Mouse (Mus musculus): ENCODE measurements around the gene Fam184a.

Fam184a gene

DNA sequence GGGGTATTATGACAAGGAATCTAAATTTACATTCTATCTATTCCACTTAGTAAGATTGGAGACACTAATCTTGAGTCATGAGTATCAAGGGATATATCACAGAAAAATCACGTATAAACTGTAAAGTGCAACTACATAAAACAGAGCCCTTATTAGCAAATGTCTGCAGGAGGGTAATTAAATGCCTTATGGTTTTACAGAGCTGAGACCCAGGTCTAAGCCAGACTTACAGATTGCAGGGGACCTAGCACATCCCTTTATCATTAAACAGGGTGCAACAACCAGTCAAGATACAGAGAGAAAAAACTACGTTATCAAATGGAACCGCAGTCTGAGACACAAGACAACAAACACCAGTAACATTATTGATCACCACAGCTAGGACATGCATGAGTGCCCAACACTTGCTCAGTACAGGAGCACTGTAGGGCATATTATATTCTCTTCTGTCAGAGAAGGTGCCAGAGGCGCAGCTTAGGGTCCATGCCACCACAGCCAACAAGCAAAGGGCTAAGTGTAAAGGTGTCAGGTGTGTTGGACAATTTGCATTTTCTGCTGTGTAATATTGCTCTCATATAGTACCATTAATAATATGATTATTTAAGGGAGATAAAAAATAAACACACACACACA is 61.9 kb downstream of the Fam184a start:
- no peak for DNase-seq

DNA sequence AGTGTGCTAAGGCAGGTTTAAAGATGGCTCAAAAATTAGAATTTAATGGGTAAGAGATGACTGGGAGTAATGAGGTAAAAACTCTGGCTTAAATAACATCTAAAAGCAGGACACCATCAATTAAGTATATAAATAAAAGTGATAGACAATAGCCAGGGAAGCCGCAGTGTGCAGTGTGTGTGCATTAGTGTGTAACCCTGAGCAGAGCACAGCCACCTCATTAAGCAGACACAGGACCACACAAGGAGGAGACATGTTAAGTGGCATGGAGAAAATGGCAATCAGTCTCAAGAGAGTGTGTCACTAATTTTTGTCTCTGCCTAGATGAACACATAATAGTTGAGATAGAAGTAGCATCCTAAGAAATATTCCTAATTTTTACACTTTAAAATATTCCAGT is 62.4 kb downstream of the Fam184a start:
- no peak for DNase-seq

DNA sequence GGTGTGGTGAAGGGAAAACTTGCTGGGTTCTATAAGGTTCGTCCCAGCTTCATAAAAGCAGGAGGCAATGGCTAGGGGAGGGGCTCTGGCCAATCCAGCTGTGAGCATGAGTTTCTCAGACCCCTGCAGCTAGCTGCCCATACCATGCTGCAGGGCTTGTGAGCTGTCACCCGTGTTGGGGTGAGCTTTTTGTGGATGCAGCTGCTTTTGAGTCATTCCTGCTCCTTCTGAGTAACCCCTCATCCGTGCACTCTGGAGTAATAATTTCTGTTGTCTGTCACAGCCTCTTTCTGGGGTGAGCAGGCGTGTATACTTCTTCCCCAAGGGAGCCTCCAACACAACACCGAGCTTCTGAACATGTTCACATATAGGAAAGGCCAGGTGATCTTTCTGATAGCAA is 63.0 kb downstream of the Fam184a start:
- no peak for DNase-seq

DNA sequence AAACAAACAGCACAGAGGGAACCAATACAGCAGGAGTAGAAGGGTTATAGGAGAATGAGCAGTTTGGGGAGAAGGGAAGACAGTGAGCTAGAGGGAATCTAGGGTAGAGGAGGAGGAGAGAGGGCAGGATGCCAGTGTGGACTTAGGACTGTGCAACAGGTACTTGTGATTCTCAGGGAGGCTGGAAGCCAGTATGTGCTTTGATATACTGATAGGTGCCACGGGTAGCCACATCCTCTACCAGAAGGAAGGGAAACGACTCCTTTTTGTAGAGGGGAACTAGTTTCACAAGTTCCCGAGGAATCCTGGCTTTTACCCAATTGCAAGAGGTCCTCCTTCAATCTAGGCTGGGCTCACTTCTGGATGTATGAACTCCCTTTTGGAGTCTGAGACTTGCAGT is 65.1 kb downstream of the Fam184a start:
- peak; percentile 14 for DNase-seq

DNA sequence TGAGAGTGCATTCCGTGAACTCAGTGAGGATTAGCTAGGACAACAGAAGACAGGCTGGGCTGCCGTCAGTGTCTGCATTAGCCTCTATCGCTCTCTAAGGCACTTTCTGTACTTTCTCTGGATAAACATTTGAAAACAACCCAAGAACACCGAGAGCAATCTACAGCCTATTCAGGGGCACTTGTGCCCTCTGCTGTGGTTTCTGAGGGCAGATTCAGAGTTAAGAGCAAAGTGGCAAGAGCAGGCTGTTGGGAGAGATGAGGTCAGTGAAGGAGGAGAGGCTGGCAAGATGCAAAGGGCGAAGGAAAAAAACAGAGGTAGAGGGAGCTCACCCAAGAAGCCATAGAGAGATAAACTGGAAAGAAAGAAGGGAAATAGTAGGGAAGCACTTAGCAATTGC is 67.7 kb downstream of the Fam184a start:
- no peak for DNase-seq

DNA sequence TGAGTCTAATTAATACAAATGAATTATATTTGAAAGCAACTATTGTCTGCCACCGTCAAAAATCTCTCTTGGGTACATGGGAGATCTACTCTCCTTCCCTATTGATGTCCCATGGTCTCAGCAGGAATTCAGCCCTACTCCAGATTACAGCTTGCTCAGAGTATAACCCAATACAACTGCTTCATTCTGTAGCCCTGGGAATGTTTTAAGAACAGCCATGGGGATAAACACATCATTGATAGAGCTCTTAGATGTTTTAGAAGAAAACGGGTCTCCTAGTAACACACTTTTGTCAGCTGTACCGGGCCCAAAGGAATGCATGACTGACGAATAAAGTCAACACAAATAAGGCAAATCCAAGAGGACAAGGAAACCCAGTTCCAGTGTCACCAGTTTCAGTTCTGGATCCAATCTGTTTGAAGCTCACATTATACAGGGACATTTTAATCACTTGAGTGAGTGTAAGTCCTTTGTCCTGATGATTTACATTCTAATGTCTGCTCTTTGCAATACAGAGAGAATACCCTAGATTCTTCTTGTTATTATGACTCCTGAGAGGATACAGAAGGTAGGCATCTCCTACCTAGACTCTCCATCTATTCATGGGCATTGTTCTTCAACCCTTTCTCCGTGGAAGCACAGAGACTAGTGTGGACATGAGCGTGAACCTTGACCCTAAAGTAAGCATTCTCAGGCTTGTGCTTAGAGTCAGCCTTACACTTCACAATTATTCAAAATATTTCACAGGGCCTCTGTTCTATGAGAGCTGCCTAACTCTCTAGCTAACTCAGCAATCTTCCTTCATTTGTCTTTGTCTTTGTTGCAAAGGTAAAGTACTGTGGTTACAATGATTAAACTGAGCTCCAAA is 71.0 kb downstream of the Fam184a start:
- no peak for DNase-seq

DNA sequence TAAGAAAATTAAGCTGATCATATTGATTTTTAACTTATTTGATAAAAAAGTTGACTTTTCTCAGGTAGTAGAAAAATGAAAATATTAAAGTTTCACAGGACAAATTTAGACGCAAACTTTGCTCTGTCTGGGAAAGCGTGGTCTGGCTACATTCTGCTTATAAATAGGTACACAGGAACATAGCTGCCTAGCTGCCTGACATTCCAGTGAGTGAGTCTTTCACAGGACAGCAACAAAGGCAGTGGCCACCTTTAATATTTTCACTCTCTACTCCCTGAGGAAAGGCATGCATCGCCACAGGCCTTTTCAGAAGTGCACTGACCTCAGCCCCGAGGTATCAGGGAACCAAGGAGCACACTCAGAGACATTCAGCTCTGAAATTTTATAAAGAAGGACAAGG is 89.1 kb downstream of the Fam184a start:
- no peak for DNase-seq

DNA sequence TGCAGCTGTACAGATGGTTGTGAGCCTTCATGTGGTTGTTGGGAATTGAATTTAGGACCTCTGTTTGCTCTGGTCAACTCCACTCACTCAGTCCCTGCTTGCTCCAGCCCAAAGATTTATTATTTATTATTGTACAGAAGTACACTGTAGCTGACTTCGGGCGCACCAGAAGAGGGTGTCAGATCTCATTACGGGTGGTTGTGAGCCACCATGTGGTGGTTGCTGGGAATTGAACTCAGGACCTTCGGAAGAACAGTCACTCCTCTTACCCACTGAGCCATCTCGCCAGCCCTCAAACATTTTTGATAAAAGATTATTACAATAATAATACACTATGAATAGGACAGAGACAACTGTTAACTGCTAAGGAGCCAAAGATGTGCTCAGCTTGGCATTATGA is 96.7 kb downstream of the Fam184a start:
- peak; percentile 10 for DNase-seq

DNA sequence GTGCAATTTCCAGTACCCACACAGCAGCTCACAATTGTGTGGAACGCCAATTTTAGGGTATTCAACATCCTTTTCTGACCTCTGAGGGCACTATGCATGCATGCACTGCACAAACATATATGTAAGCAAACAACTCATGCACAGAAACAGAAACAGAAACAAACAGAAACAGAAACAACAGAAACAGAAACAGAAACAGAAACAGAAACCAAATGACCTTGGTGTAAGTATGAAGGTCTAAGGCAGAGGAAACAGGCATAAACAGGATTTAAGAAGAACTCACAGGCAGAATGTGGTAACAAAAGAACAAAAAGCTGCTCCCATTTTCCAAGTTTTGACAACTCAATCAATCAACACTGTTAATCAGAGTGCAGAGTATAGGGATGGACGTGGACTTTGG is 100.2 kb downstream of the Fam184a start:
- DNase-seq: no peak

DNA sequence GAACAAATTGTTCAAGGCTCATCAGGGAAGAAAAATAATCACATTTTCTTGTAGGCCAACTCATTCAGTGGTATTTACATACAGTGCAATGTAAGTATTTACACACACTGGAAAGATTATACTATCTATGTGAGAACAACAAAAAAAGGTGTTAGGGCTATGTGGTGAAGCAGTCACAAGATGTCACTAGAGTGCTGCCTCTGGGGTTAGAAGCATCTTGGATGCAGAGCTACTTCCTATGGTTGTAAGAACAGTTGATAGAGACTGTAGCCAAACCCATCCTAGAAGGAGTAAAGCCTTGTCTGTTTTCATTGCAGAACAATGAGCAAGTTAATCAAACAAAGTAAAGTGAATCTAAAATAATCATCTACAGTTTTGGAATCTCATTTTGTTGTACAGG is 109.4 kb downstream of the Fam184a start:
- DNase-seq: peak; percentile 44

DNA sequence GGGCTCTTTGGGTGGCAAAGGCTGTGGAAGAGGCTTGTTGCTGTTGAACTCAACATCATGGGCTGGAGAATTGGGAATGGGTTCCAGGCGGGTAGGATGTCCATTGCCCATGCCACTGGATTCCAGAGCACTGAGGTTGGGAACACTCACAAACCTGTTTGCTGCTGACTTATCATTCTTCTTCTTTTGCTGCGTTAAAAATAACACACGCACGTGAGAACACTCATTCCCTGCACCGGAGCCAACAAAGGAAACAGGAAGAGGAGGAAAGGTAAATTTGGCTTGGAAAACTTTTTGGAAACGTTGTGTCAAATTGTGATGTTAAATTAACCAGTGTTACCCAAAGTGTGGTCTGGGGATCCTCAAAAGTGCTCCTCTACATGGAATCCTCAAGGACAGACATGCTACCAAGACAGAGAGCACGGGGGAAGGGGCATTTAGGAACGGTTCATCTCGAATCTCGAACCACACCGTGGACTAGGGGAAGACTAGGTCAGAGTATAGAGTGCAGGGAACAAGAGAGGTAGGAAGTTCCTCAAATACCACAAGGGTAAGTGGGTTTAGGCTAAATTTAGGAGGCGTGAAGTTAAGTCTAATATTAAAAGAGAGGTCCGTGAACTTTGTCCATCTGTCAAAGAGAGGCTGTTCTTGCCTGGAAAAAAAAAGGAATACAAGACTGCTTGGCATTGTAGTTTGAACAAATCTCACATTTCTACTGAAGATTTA is 115.5 kb downstream of the Fam184a start:
- peak; percentile 78 for DNase-seq

DNA sequence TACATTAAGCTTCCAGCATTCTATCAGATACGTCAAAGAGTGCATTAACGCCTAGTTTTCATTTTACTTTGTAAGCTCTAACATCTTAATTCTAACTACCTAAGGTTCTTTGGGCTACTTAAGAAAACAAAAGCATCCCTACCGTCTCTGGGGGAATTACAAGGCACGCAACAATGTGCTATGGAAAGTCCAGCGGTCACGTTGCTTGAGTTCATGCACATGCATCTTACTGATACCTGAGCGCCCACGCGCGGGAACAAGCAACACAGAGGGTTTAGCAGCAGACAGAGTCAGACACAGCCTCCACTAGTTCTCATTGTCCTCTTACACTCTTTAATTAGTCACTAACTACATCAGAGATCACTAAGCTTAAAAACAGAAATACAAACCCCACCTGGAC is 116.8 kb downstream of the Fam184a start:
- no peak for DNase-seq

DNA sequence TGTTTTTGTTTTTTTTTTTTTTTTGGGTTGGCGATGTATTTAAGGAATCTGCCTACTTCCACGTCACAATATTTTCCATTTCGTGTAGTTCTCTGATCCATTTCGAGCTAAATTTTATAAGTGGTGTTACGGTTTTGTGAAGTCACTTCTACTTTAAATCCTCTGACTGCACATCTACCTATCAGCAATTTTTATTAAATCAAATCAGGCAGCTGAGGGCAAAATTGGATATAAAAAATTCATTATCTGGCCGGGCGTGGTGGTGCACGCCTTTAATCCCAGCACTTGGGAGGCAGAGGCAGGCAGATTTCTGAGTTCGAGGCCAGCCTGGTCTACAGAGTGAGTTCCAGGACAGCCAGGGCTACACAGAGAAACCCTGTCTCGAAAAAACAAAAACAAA is 120.6 kb downstream of the Fam184a start, which contains the start of gene Mcm9:
Gene Mcm9, minus strand, starts transcription at position 101 of the 400 bp plus-strand sequence.
- DNase-seq: peak; percentile 23

DNA sequence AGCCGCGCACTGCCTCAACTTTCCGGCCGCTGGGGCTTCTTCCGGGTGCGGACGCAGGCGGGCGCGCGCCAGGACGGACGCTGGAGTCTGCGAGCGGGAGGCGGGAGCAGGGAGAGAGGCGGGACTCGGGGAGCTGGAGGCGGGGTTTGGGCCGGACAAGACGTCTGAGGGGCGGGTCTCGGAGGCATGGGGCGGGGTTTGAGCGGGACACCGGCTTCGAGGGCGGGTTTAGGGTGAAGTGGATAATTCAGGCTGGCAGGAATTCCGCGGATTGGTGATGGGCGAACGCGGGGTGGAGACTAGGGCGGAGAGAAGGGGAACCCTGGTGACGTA is 121.0 kb downstream of the Fam184a start:
- DNase-seq: peak; percentile 98

DNA sequence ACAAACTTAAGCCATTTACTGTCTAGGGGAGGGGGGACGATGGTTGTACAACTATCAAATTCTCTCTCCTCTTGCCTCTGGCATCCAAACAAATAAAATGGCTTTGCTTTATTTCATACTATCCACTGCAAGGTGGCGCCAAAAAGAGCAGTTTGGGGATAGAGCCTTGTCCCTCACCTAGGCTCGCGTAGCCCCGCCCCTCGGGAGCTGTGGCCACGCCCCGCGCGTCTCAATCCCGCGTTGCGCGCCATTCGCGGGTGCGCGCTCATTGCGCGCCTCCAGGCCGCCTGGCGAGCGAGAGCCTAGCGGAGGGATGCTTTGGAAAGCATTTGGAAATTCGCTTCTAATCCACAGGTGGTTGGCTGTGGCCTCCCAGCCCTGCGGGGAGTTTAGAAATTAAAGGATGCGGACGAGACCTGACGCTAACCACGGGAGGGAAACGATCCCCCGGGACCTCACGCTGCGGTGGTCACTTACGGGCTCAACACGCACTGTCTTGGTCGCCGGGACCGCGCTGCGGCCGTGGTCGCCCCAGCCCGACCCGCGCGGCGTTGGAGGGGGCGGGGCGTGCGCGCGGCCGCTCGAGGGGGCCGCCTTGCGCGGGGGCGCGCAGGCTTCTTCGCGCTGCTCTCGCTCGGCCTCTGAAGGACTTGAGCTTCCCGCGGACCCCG is 121.5 kb downstream of the Fam184a start:
- peak; percentile 96 for DNase-seq

DNA sequence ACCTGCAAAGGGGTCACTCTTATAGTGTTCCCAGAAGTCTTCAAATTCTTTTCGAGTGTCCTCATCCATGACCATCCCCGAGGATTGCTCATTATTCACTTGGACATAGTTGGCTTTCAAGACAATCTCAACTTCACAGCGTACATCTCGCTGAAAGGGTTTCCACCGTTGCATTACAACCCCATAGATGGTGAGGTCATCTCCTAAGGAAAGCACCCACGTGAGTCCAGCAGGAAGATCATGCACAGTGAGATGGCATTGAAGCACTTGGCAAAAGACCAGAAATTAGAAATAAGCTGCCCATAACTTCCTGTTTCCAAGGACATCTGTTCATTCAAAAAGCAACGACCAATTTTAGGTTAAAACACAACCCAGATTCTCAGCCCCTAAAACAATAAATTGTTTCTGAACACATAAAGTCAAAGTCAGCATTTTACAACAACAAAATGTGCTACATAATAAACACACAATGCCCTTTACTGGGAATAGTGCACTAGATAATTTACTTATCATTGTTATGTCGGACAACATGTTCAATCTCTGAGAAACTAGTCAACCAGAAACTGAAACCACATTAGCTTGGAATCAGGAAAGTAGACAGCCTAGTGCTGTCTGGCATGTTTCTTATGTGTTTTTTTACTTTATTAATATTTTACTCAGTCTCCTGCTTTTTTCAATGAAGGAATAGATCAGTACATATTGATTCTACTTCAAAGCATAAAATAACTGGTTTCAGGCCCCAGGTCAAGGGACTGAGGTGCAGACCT is 134.9 kb downstream of the Fam184a start:
- no peak for DNase-seq

DNA sequence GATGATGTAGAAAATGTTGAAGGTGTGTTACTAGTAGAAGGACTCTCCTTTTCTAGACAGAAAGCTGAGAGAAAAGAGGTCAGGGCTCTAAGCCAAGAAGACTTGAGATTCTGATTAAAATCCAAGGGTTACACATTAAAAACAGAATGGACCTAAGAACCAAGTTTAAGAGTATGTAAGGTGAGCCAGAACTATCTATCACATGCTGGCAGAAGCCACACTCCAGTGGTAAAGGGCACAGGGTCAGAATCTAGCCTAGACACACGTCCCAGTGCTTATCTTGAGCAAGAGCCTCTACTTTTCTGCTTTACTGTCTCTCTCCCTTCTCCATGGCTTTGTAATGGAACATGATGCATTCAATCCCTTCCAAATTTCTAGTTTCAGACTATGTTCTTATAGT is 137.0 kb downstream of the Fam184a start:
- peak; percentile 85 for DNase-seq

DNA sequence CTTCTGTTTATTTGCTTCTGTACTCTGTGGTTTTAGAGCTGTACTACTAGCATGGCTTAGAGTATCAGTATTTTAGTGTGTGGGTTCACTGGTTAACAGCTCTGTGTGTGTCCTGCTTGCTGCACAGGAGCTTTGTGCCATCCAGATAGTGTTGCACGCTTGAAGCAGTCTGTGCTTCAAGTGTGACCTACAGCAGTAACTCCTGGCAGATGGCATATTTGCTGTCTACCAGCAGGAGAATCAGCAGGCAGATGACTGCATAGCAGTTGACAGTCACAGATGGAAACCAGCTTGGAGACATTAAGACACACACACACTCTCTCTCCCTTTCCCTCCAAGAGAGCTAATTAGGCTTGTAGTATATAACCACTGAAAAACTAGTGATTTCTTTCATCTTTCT is 138.8 kb downstream of the Fam184a start:
- DNase-seq: no peak

DNA sequence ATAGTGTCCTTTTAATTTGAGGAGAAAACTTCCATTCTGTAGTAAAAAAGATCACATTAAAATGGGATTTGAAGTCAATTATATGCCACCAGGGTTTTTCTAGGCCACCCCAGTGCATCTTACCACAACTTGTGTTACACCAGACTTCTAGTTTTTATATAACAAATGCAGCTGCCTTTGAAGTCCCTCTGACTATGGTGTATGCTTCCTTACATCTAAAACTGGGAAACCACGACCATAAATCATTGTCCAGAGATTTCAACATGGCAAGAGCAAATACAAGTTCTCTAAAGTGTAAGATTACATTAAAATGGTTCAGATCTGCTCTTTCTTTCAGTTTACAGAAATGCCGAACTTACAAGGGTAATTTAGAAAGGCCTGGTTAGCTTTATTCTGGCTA is 142.6 kb downstream of the Fam184a start:
- DNase-seq: no peak

DNA sequence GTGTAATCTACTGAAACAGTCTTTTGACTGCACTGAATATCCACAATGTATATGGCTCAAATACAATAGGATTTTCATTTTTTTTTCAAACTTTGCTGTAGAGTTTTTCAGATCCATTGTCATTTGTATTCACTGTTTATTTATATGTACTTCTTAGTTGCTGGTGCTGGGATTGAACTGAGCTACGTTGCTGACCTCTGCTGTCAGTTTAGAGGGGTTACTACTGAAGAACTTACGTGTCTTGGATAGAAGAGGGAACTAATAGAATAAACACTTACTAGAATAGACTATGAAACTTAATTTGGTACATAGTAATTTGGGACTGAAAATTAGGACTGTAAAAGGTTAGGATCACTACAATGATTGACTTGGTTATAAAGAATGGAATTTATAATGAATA is 145.6 kb downstream of the Fam184a start:
- DNase-seq: no peak

DNA sequence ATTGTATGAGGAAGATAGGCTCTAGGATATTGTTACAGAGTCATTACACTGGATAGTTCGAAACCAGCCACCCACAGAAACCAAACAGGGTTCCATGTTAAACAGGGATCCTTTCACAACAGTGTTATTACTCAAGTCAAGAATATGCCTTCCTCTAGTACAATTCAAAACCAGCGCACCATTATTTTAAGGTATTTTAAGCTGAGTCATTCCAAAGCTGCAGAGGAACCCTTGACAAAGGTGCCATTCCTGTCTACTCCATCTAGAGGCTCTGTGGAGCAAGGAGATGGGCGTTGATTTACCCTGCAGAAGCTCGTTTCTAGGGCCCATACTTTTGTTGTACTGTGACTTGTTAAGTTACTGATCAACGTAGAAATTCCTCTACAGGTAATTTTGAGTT is 152.1 kb downstream of the Fam184a start:
- DNase-seq: peak; percentile 53

DNA sequence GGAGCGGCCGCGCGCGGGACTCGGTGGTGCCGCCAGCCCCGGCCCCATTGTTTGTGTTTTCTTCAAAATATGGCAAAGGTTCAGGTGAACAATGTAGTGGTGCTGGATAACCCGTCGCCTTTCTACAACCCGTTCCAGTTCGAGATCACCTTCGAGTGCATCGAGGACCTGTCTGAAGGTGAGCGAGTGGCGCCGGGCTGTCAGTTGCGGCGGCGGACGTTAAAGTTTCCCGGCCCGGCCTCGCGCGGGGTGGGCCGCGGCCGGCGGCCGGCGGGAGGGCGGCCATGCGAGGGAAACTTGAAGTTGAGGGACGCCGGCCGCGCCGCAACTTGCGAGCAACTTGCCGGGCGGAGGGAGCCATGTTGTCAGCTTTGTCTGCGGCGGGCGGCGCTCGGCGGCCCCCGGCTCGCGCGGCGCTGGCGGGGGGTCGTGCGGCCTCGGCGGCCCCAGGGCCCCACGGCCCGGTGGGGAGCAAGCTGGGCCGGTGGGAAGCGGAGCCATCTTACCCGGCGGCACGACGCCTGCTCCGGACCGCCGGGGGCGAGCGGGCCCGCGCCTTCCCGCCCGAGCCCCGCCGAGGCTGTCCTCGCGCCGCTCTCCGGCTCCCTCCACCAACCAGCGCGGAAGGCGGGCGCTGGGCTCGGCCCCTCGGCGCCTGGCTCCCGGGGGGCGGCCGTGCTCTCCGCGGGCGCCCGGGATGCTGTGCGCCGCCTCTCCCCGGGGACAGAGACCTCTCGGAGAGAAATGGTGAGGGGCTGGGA is 153.6 kb downstream of the Fam184a start:
- peak; percentile 31 for DNase-seq

Measured in kidney, adult 9 months (tissue).